8 mouse cellular contexts compared by ENCODE assay signal in genomic region chr12:86421490-86421904, GRCm38 (mm10).
DNase-seq lines count a peak whose midpoint lies in the region; ATAC-seq lines count a peak whose summit lies in the region.

No protein-coding gene starts in this region.

- peak overlapping the region; percentile 43 for H3K9ac ChIP-seq in midbrain, embryonic 14.5 days (replicated peaks; ENCODE audit: low read length)

- peaks cover 6% of the 10 kb centered on the region; the same call in 1 of the 2 replicates for H3K4me1 ChIP-seq in midbrain, embryonic 14.5 days (ENCODE audit: control insufficient read depth, insufficient read depth, low read length)

- H3K9me3 ChIP-seq in midbrain, embryonic 14.5 days (ENCODE audit: control insufficient read depth, low read length), result no peaks in the 10 kb centered on the region

- H3K27me3 ChIP-seq in midbrain, embryonic 14.5 days (ENCODE audit: control insufficient read depth, insufficient read depth, low read length), result peaks cover 39% of the 10 kb centered on the region

- peak overlapping the region; percentile 82 for H3K4me2 ChIP-seq in midbrain, embryonic 14.5 days (ENCODE audit: low read length)

- no peak overlapping the region for H3K27ac ChIP-seq in midbrain, embryonic 14.5 days (replicated peaks; ENCODE audit: low read depth, low read length)

- no peaks in the 10 kb centered on the region for H3K36me3 ChIP-seq in midbrain, embryonic 14.5 days (ENCODE audit: control insufficient read depth, insufficient read depth, low read length)

- peak; percentile 31 to 42 for DNase-seq in adrenal gland, postnatal 36 days
- peak; percentile 62 to 65 for DNase-seq in cerebellum, postnatal 36 days
- DNase-seq in gastrocnemius, postnatal 25 days, result peak; percentile 22
- DNase-seq in kidney, adult 11 months, result peak; percentile 81
- DNase-seq in left cerebral cortex, postnatal 14 days (ENCODE audit: low spot score in 2 of 2), result peak; percentile 37 to 44
- peak; percentile 77 for DNase-seq in midbrain, embryonic 14.5 days
- peak; percentile 51 for DNase-seq in testis, postnatal 10 days (ENCODE audit: low spot score)
- DNase-seq in spleen, adult 12 weeks (ENCODE audit: low spot score), result no peak

- peak; percentile 68 for ATAC-seq in midbrain, embryonic 14.5 days (ENCODE audit: low FRiP score, low TSS enrichment)

- WGBS in midbrain, embryonic 14.5 days, result under 1% methylated on average over 37 of the region's 37 CpGs

- H3K4me3 ChIP-seq in midbrain, embryonic 14.5 days (replicated peaks; ENCODE audit: low read depth, low read length), result peak overlapping the region; percentile 49

- intact Hi-C loops in left cerebral cortex, postnatal 14 days (cut with DNase I), result no loop called here
